Mouse (Mus musculus) CH12.LX (cell line): Measurements from ENCODE around the gene Trim17. TPM values are rescaled to one million over a fixed set of nuclear protein-coding genes. Genes with fewer than 3 reads are reported as not detected.

ENCODE experiments used
- DNase-seq: peaks from one replicate; pipeline ENCODE4 v3.0.0-alpha.2; 2013; ENCODE audit errors: extremely low read depth
- H3K27ac ChIP-seq: 2 replicates; pipeline ENCODE4 v1.5.1; 2012; ENCODE audit warnings: low read depth, mild to moderate bottlenecking, control low read depth, moderate library complexity; ENCODE audit not compliant: insufficient read depth
- H3K27me3 ChIP-seq: replicated peaks from 2 replicates; pipeline ENCODE3; 2012; ENCODE audit warnings: inconsistent platforms
- H3K36me3 ChIP-seq, 2 experiments: replicated peaks in 1 of 2; 2 replicates each; pipeline versions ENCODE3 to v1.6.1; 2012; ENCODE audit warnings: inconsistent platforms in 1 of 2, low read length in 1 of 2, mild to moderate bottlenecking in 1 of 2, mixed read lengths in 1 of 2, moderate library complexity in 1 of 2; ENCODE audit not compliant: control insufficient read depth in 1 of 2, insufficient read depth in 1 of 2
- H3K4me1 ChIP-seq, 2 experiments: 2 replicates each; pipeline ENCODE4 v1.6.1; 2012; ENCODE audit warnings: inconsistent platforms in 1 of 2, moderate library complexity in 1 of 2; ENCODE audit not compliant: insufficient read depth in 2 of 2, control insufficient read depth in 1 of 2
- H3K4me2 ChIP-seq: 2 replicates; pipeline ENCODE4 v1.6.1; 2012; ENCODE audit warnings: low read depth, mild to moderate bottlenecking, control low read depth; ENCODE audit not compliant: poor library complexity, insufficient read depth, severe bottlenecking
- H3K4me3 ChIP-seq, 3 experiments: fragments of 150-350 bp in 1 of 3; sonication (generic) in 1 of 3; replicated peaks in 1 of 3; 2 replicates each; pipeline versions ENCODE3 to v1.5.1; 2011 to 2012; ENCODE audit warnings: low read depth in 2 of 3, low read length in 2 of 3, mild to moderate bottlenecking in 2 of 3, moderate library complexity in 2 of 3, control low read depth in 1 of 3, improper control_type of control experiment in 1 of 3, inconsistent platforms in 1 of 3, mixed read lengths in 1 of 3; ENCODE audit not compliant: poor library complexity in 1 of 3
- H3K79me2 ChIP-seq: replicated peaks from 2 replicates; pipeline ENCODE4 v1.6.1; 2012; ENCODE audit warnings: mild to moderate bottlenecking, moderate library complexity; ENCODE audit not compliant: control insufficient read depth, poor library complexity, insufficient read depth, severe bottlenecking; ENCODE audit errors: extremely low read depth
- H3K9ac ChIP-seq: 2 replicates; pipeline ENCODE4 v1.6.1; 2012; ENCODE audit warnings: low read depth, mild to moderate bottlenecking, control low read depth, moderate library complexity; ENCODE audit not compliant: insufficient read depth
- H3K9me3 ChIP-seq: replicated peaks from 2 replicates; pipeline ENCODE3; 2012; ENCODE audit warnings: low read length, inconsistent platforms, mixed read lengths
- BHLHE40 ChIP-seq: IDR thresholded peaks from 2 replicates; pipeline ENCODE4 v1.6.1; 2011; ENCODE audit warnings: mild to moderate bottlenecking, low read depth, low read length, improper control_type of control experiment
- CHD1 ChIP-seq: IDR thresholded peaks from 2 replicates; pipeline ENCODE4 v1.6.1; 2012; ENCODE audit warnings: low read depth, low read length, improper control_type of control experiment, inconsistent platforms
- CHD2 ChIP-seq: IDR thresholded peaks from 2 replicates; pipeline ENCODE4 v1.6.1; 2011; ENCODE audit warnings: low read length, improper control_type of control experiment
- CTCF ChIP-seq, 2 experiments: IDR thresholded peaks in 1 of 2; conservative IDR thresholded peaks in 1 of 2; 2 replicates each; pipeline ENCODE4 v1.5.1; 2011 to 2012; ENCODE audit warnings: low read depth in 2 of 2, low read length in 2 of 2, improper control_type of control experiment in 1 of 2, inconsistent platforms in 1 of 2, mild to moderate bottlenecking in 1 of 2, moderate library complexity in 1 of 2
- ELF1 ChIP-seq: IDR thresholded peaks from 2 replicates; pipeline ENCODE4 v1.6.1; 2014; ENCODE audit warnings: low read depth, mild to moderate bottlenecking, inconsistent platforms, low read length, improper control_type of control experiment
- EP300 ChIP-seq: IDR thresholded peaks from 2 replicates; pipeline ENCODE4 v1.6.1; 2011; ENCODE audit warnings: low read length, improper control_type of control experiment
- ETS1 ChIP-seq: conservative IDR thresholded peaks from 2 replicates; pipeline ENCODE4 v1.6.1; 2012; ENCODE audit warnings: low read depth, mild to moderate bottlenecking, inconsistent platforms, low read length, improper control_type of control experiment, moderate library complexity
- IRF4 ChIP-seq: IDR thresholded peaks from 2 replicates; pipeline ENCODE4 v1.6.1; 2014; ENCODE audit warnings: low read depth, mild to moderate bottlenecking, inconsistent platforms, low read length, improper control_type of control experiment
- JUN ChIP-seq: IDR thresholded peaks from 2 replicates; pipeline ENCODE4 v1.6.1; 2011; ENCODE audit warnings: low read depth, mild to moderate bottlenecking, low read length, improper control_type of control experiment, moderate library complexity; ENCODE audit not compliant: insufficient read depth
- JUND ChIP-seq: conservative IDR thresholded peaks from 2 replicates; pipeline ENCODE4 v1.6.1; 2011; ENCODE audit warnings: low read depth, low read length, improper control_type of control experiment
- MAFK ChIP-seq: IDR thresholded peaks from 2 replicates; pipeline ENCODE4 v1.6.1; 2011; ENCODE audit warnings: low read length, improper control_type of control experiment; ENCODE audit not compliant: insufficient replicate concordance
- MAX ChIP-seq: IDR thresholded peaks from 2 replicates; pipeline ENCODE4 v1.6.1; 2011; ENCODE audit warnings: low read length, improper control_type of control experiment
- MAZ ChIP-seq: IDR thresholded peaks from 2 replicates; pipeline ENCODE4 v1.6.1; 2012; ENCODE audit warnings: low read depth, mild to moderate bottlenecking, inconsistent platforms, low read length, improper control_type of control experiment, moderate library complexity
- MXI1 ChIP-seq: IDR thresholded peaks from 2 replicates; pipeline ENCODE4 v1.6.1; 2011; ENCODE audit warnings: mild to moderate bottlenecking, low read depth, low read length, improper control_type of control experiment
- MYC ChIP-seq: IDR thresholded peaks from 2 replicates; pipeline ENCODE4 v1.6.1; 2011; ENCODE audit warnings: low read depth, mild to moderate bottlenecking, improper control_type of control experiment, low read length
- NELFE ChIP-seq: IDR thresholded peaks from 2 replicates; pipeline ENCODE4 v1.6.1; 2011; ENCODE audit warnings: low read depth, low read length, improper control_type of control experiment
- PAX5 ChIP-seq: IDR thresholded peaks from 2 replicates; pipeline ENCODE4 v1.6.1; 2012; ENCODE audit warnings: low read length, inconsistent platforms, mixed read lengths
- SIN3A ChIP-seq: IDR thresholded peaks from 2 replicates; pipeline ENCODE4 v1.6.1; 2012; ENCODE audit warnings: low read length, improper control_type of control experiment, inconsistent platforms
- SMC3 ChIP-seq: IDR thresholded peaks from 2 replicates; pipeline ENCODE4 v1.6.1; 2011; ENCODE audit warnings: low read depth, low read length, improper control_type of control experiment
- TBP ChIP-seq: conservative IDR thresholded peaks from 2 replicates; pipeline ENCODE4 v1.6.1; 2011; ENCODE audit warnings: low read depth, low read length, improper control_type of control experiment
- TCF12 ChIP-seq: IDR thresholded peaks from 2 replicates; pipeline ENCODE4 v1.6.1; 2014; ENCODE audit warnings: low read depth, mild to moderate bottlenecking, inconsistent platforms, low read length, improper control_type of control experiment
- USF2 ChIP-seq: conservative IDR thresholded peaks from 2 replicates; pipeline ENCODE4 v1.6.1; 2011; ENCODE audit warnings: low read depth, low read length, improper control_type of control experiment
- ZC3H11A ChIP-seq: IDR thresholded peaks from 2 replicates; pipeline ENCODE4 v1.6.1; 2012; ENCODE audit warnings: low read depth, mild to moderate bottlenecking, inconsistent platforms, low read length, improper control_type of control experiment
- ZKSCAN1 ChIP-seq: IDR thresholded peaks from 2 replicates; pipeline ENCODE4 v1.6.1; 2012; ENCODE audit warnings: low read depth, inconsistent platforms, low read length, improper control_type of control experiment, borderline replicate concordance
- dilution Hi-C: fragments of 300-500 bp; cut with MboI; formaldehyde crosslinking; loops from 2 replicates; pipeline ENCODE4 v1.14.3; 2020; ENCODE audit warnings: low sequenced_read_pairs; ENCODE audit not compliant: extremely low pct_unique_long_range_greater_than_20kb, extremely low pct_ligation_motif_present
- in situ Hi-C: fragments of 300-500 bp; cut with MboI; formaldehyde crosslinking; loops from 3 replicates; pipeline ENCODE4 v1.14.3; 2019; ENCODE audit warnings: low sequenced_read_pairs, low pct_ligation_motif_present, low pct_unique_long_range_greater_than_20kb, mixed read lengths
- polyA plus RNA-seq: library from polyadenylated mRNA; unstranded; fragments of >175 nt; gene quantifications from 2 replicates; pipeline ENCODE4 v1.2.1, GENCODE M21; 2012; ENCODE audit warnings: low read depth; ENCODE audit not compliant: insufficient read length
- total RNA-seq, 2 experiments: library from RNA; depleted of rRNA; stranded (reverse); fragments of 300-350 nt in 1 of 2; fragments of >200 nt in 1 of 2; gene quantifications; 2 replicates each; pipeline ENCODE4 v1.2.3; 2012 to 2014

Trim17 gene
- total and polyA plus RNA-seq, 3 experiments, result 0.47 to 0.49 TPM; not detected in 1

- TF ChIP-seq JUN (no peak), EP300 (no peak), NELFE (no peak), ZC3H11A (no peak), ZKSCAN1 (no peak)
- dilution Hi-C loops, result no loop called here
- Histone ChIP-seq H3K9ac (no peak overlapping the region), H3K27ac (no peak overlapping the region), H3K4me1 (peaks cover 23 to 62% of the 10 kb centered on the region in 2 experiments), H3K9me3 (no peaks in the 10 kb centered on the region), H3K36me3 (peaks cover 57 to 86% of the 10 kb centered on the region in 2 experiments), H3K27me3 (no peaks in the 10 kb centered on the region), H3K4me3 (no peak overlapping the region), H3K4me2 (no peak overlapping the region), H3K79me2 (peaks cover 27% of the 10 kb centered on the region)
- no peak for DNase-seq
- in situ Hi-C loops, result no loop called here
Observed at GRCm38 (mm10) chr11:58983691-58984341, 29.3 kb downstream of the Trim17 start.

DNA sequence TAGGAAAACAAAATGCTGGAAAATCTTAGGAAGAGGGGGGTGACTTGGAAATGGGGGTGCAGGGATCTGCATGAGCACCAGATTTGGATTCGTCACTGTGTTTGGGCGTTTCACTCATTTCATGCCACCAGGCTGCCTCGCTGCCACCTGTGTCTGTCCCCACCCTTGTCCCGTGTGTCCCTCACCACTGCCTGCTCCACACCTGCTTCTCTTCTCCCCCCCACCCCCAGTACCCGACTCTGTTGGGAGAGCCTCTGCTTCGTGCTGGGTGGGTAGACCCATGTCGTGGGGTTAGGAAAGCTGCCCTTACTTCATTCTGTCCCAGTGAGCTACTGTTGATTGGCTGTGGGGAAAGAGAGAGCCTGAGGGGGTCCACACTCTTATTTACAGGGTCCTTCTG, 30.2 kb downstream of the Trim17 start:
- dilution Hi-C loops (no loop called here), in situ Hi-C loops (no loop called here)
- Histone ChIP-seq H3K27ac (no peak overlapping the region), H3K4me1 (peaks cover 23 to 62% of the 10 kb centered on the region in 2 experiments), H3K27me3 (no peaks in the 10 kb centered on the region), H3K9ac (no peak overlapping the region), H3K79me2 (peaks cover 18% of the 10 kb centered on the region), H3K4me2 (no peak overlapping the region), H3K4me3 (no peak overlapping the region), H3K36me3 (peaks cover 65 to 91% of the 10 kb centered on the region in 2 experiments), H3K9me3 (no peaks in the 10 kb centered on the region)
- TF ChIP-seq NELFE (no peak), ETS1 (no peak), EP300 (no peak), JUN (no peak), PAX5 (no peak), CHD2 (no peak), USF2 (no peak), MXI1 (no peak), SMC3 (no peak)
- DNase-seq, result no peak

- Histone ChIP-seq H3K4me1 (peaks cover 21 to 60% of the 10 kb centered on the region in 2 experiments), H3K27ac (no peak overlapping the region), H3K9ac (no peak overlapping the region), H3K4me3 (no peak overlapping the region), H3K9me3 (no peaks in the 10 kb centered on the region), H3K4me2 (no peak overlapping the region), H3K79me2 (peaks cover 11% of the 10 kb centered on the region), H3K27me3 (no peaks in the 10 kb centered on the region), H3K36me3 (peaks cover 73 to 94% of the 10 kb centered on the region in 2 experiments)
- no peak for DNase-seq
- dilution Hi-C loops, result no loop called here
- in situ Hi-C loops, result no loop called here
- TF ChIP-seq CHD1, result no peak
- TF ChIP-seq ZKSCAN1, result no peak
- TF ChIP-seq MAX, result no peak
- no peak for TF ChIP-seq JUND
- TF ChIP-seq BHLHE40, result no peak
- no peak for TF ChIP-seq USF2
- no peak for TF ChIP-seq IRF4
- no peak for TF ChIP-seq TBP
- no peak for TF ChIP-seq TCF12
- TF ChIP-seq EP300, result no peak
- TF ChIP-seq MAZ, result no peak
- TF ChIP-seq MXI1, result no peak
- TF ChIP-seq MYC, result no peak
- no peak for TF ChIP-seq MAFK
- no peak for TF ChIP-seq CTCF (conservative IDR thresholded peaks at IDR 0.05 in 1 of 2, IDR thresholded peaks at IDR 0.05 in 1 of 2; ENCODE audit: low read depth in 2 of 2, low read length in 2 of 2)
- TF ChIP-seq ZC3H11A, result no peak
- no peak for TF ChIP-seq SIN3A
- no peak for TF ChIP-seq ELF1
- TF ChIP-seq JUN, result no peak
Observed at GRCm38 (mm10) chr11:58985299-58985917, 30.9 kb downstream of the Trim17 start.
